Mouse (Mus musculus) embryonic facial prominence, embryonic 14.5 days (tissue): ENCODE data around the gene Cyp2d11. TPM values are rescaled to one million over a fixed set of nuclear protein-coding genes. Genes with fewer than 3 reads are reported as not detected.

Experiments
- ATAC-seq: fragments of 200-750 bp; cut with Nextera tagmentation; 2 replicates; pipeline ENCODE4 v1.8.0; 2017; ENCODE audit warnings: low read depth, moderate number of reproducible peaks, moderate TSS enrichment
- DNase-seq: peaks from one replicate; pipeline ENCODE4 v3.0.0-alpha.2; 2015; ENCODE audit warnings: low spot score
- H3K27ac ChIP-seq: fragments of 300-500 bp; sonication (generic); replicated peaks from 2 replicates; pipeline ENCODE4 v1.5.1; 2014; ENCODE audit warnings: low read depth, mild to moderate bottlenecking, low read length, moderate library complexity
- H3K27me3 ChIP-seq: fragments of 300-500 bp; sonication (generic); replicated peaks from 2 replicates; pipeline ENCODE4 v1.6.1; 2014; ENCODE audit warnings: low read length; ENCODE audit not compliant: control insufficient read depth, insufficient read depth
- H3K36me3 ChIP-seq: fragments of 300-500 bp; sonication (generic); 2 replicates; pipeline ENCODE4 v1.6.1; 2014; ENCODE audit warnings: low read length, mixed read lengths; ENCODE audit not compliant: control insufficient read depth, insufficient read depth
- H3K4me1 ChIP-seq: fragments of 300-500 bp; sonication (generic); 2 replicates; pipeline ENCODE4 v1.6.1; 2014; ENCODE audit warnings: antibody characterized with exemption, low read length; ENCODE audit not compliant: control insufficient read depth, insufficient read depth
- H3K4me2 ChIP-seq: fragments of 300-500 bp; sonication (generic); 2 replicates; pipeline ENCODE4 v1.6.1; 2014; ENCODE audit warnings: low read depth, mild to moderate bottlenecking, low read length, moderate library complexity, mixed read lengths
- H3K4me3 ChIP-seq: fragments of 300-500 bp; sonication (generic); 2 replicates; pipeline ENCODE4 v1.5.1; 2014; ENCODE audit warnings: low read depth, mild to moderate bottlenecking, low read length
- H3K9ac ChIP-seq: fragments of 300-500 bp; sonication (generic); 2 replicates; pipeline ENCODE4 v1.6.1; 2014; ENCODE audit warnings: low read depth, mild to moderate bottlenecking, low read length, moderate library complexity, mixed read lengths
- H3K9me3 ChIP-seq: fragments of 300-500 bp; sonication (generic); 2 replicates; pipeline ENCODE4 v1.6.1; 2016; ENCODE audit warnings: low read length; ENCODE audit not compliant: control insufficient read depth
- WGBS: fragments of 180-500 bp; shearing (Covaris S2); extraction: QIAGEN DNeasy Blood & Tissue Kit; methylation state at CpG from one replicate; pipeline ENCODE4 v1.1.7; 2014; 5-methylcytosine and 5-hydroxymethylcytosine counted together
- polyA plus RNA-seq: library from polyadenylated mRNA; unstranded; fragments of >200 nt; fragmentation: Nextera tagmentation; extraction: Ambion mirVana; gene quantifications from 2 replicates; pipeline ENCODE4 v1.2.1, GENCODE M21; 2014

The Cyp2d11 gene
- polyA plus RNA-seq, 1 experiment from 2014 or later, result not detected

GRCm38 (mm10) chr15:82418616-82419015 lies 24.8 kb upstream of the Cyp2d11 start:
- DNase-seq (peak; percentile 4), ATAC-seq (no peak)
- no peaks in the 10 kb centered on the region for H3K36me3 ChIP-seq
- no peaks in the 10 kb centered on the region for H3K27me3 ChIP-seq
- no peak overlapping the region for H3K4me3 ChIP-seq
- no peak overlapping the region for H3K27ac ChIP-seq
- H3K4me1 ChIP-seq, result no peaks in the 10 kb centered on the region
- no peaks in the 10 kb centered on the region for H3K9me3 ChIP-seq
- 55% methylated on average over 1 of the region's 1 CpGs for WGBS
- no peak overlapping the region for H3K9ac ChIP-seq
- no peak overlapping the region for H3K4me2 ChIP-seq

- no peaks in the 10 kb centered on the region for H3K27me3 ChIP-seq
- no peaks in the 10 kb centered on the region for H3K9me3 ChIP-seq
- H3K27ac ChIP-seq, result no peak overlapping the region
- 26% methylated on average over 14 of the region's 16 CpGs for WGBS
- no peaks in the 10 kb centered on the region for H3K4me1 ChIP-seq
- H3K9ac ChIP-seq, result no peak overlapping the region
- peak; percentile 91 for ATAC-seq
- no peak overlapping the region for H3K4me3 ChIP-seq
- H3K4me2 ChIP-seq, result peak overlapping the region; percentile 41
- peak; percentile 85 for DNase-seq
- H3K36me3 ChIP-seq, result no peaks in the 10 kb centered on the region
Observed at GRCm38 (mm10) chr15:82416797-82417789, 23.3 kb upstream of the Cyp2d11 start.

GRCm38 (mm10) chr15:82407536-82407935 lies 13.7 kb upstream of the Cyp2d11 start:
- no peak for DNase-seq
- no peaks in the 10 kb centered on the region for H3K9me3 ChIP-seq
- H3K4me1 ChIP-seq, result no peaks in the 10 kb centered on the region
- H3K27ac ChIP-seq, result no peak overlapping the region
- H3K4me3 ChIP-seq, result no peak overlapping the region
- H3K36me3 ChIP-seq, result no peaks in the 10 kb centered on the region
- ATAC-seq, result no peak
- 76% methylated on average over 4 of the region's 4 CpGs for WGBS
- no peaks in the 10 kb centered on the region for H3K27me3 ChIP-seq
- H3K9ac ChIP-seq, result no peak overlapping the region
- H3K4me2 ChIP-seq, result no peak overlapping the region

GRCm38 (mm10) chr15:82406981-82407380 lies 13.2 kb upstream of the Cyp2d11 start, which contains the start of gene Cyp2d10:
Cyp2d10 (minus strand) TSS chr15:82407195.
- WGBS, result 95% methylated on average over 6 of the region's 6 CpGs
- ATAC-seq (no peak), DNase-seq (no peak)
- Histone ChIP-seq H3K4me3 (no peak within 1 kb of the TSS), H3K9me3 (no peaks in the 10 kb centered on the region), H3K27me3 (no peaks in the 10 kb centered on the region), H3K9ac (no peak within 1 kb of the TSS), H3K4me2 (no peak within 1 kb of the TSS), H3K36me3 (no peaks in the 10 kb centered on the region), H3K27ac (no peak within 1 kb of the TSS), H3K4me1 (no peaks in the 10 kb centered on the region)

- Histone ChIP-seq H3K27ac (no peak overlapping the region), H3K9me3 (no peaks in the 10 kb centered on the region), H3K9ac (no peak overlapping the region), H3K27me3 (no peaks in the 10 kb centered on the region), H3K4me2 (no peak overlapping the region), H3K4me1 (no peaks in the 10 kb centered on the region), H3K4me3 (no peak overlapping the region), H3K36me3 (no peaks in the 10 kb centered on the region)
- ATAC-seq (no peak), DNase-seq (no peak)
- 88% methylated on average over 3 of the region's 3 CpGs for WGBS
Observed at GRCm38 (mm10) chr15:82404163-82404562, 10.3 kb upstream of the Cyp2d11 start.

- WGBS, result 92% methylated on average over 9 of the region's 9 CpGs
- no peak for ATAC-seq
Observed at GRCm38 (mm10) chr15:82403606-82404005, 9.8 kb upstream of the Cyp2d11 start.

GRCm38 (mm10) chr15:82402741-82403140 lies 8.9 kb upstream of the Cyp2d11 start:
- Histone ChIP-seq H3K27me3 (no peaks in the 10 kb centered on the region), H3K27ac (no peak overlapping the region), H3K36me3 (no peaks in the 10 kb centered on the region), H3K9me3 (no peaks in the 10 kb centered on the region), H3K9ac (no peak overlapping the region), H3K4me3 (no peak overlapping the region), H3K4me2 (no peak overlapping the region), H3K4me1 (no peaks in the 10 kb centered on the region)
- ATAC-seq, result no peak
- no peak for DNase-seq
- WGBS, result 90% methylated on average over 6 of the region's 6 CpGs

More at GRCm38 (mm10) chr15:82403606-82404005, 9.8 kb upstream of the Cyp2d11 start:
- H3K27ac ChIP-seq, result no peak overlapping the region
- H3K9ac ChIP-seq, result no peak overlapping the region
- no peak overlapping the region for H3K4me2 ChIP-seq
- no peaks in the 10 kb centered on the region for H3K9me3 ChIP-seq
- no peak overlapping the region for H3K4me3 ChIP-seq
- H3K4me1 ChIP-seq, result no peaks in the 10 kb centered on the region
- H3K27me3 ChIP-seq, result no peaks in the 10 kb centered on the region
- no peak for DNase-seq
- no peaks in the 10 kb centered on the region for H3K36me3 ChIP-seq

GRCm38 (mm10) chr15:82402106-82402505 lies 8.3 kb upstream of the Cyp2d11 start:
- no peak overlapping the region for H3K9ac ChIP-seq
- H3K4me1 ChIP-seq, result no peaks in the 10 kb centered on the region
- ATAC-seq (no peak), DNase-seq (no peak)
- H3K36me3 ChIP-seq, result no peaks in the 10 kb centered on the region
- no peak overlapping the region for H3K4me3 ChIP-seq
- H3K27ac ChIP-seq, result no peak overlapping the region
- H3K4me2 ChIP-seq, result no peak overlapping the region
- H3K27me3 ChIP-seq, result no peaks in the 10 kb centered on the region
- H3K9me3 ChIP-seq, result no peaks in the 10 kb centered on the region

- no peak overlapping the region for H3K27ac ChIP-seq
- no peak for ATAC-seq
- H3K9me3 ChIP-seq, result no peaks in the 10 kb centered on the region
- H3K36me3 ChIP-seq, result no peaks in the 10 kb centered on the region
- H3K27me3 ChIP-seq, result no peaks in the 10 kb centered on the region
- H3K9ac ChIP-seq, result no peak overlapping the region
- no peak for DNase-seq
- WGBS, result 46% methylated on average over 2 of the region's 2 CpGs
- H3K4me3 ChIP-seq, result no peak overlapping the region
- no peak overlapping the region for H3K4me2 ChIP-seq
- no peaks in the 10 kb centered on the region for H3K4me1 ChIP-seq
Observed at GRCm38 (mm10) chr15:82401516-82401915, 7.7 kb upstream of the Cyp2d11 start.
